12 mouse cellular contexts compared by ENCODE assay signal in genomic region chr14:76664586-76665508, GRCm38 (mm10).
DNase-seq lines count a peak whose midpoint lies in the region; ATAC-seq lines count a peak whose summit lies in the region.
"Had no signal": no experiment of that assay in that cellular context is flagged by ENCODE, and none has a peak within 500 bp of the region (broad histone marks: within the 10 kb centered on the region; RNA-seq: fewer than 3 reads in every experiment).

No protein-coding gene starts in this region.

- H3K9me3 ChIP-seq in heart, embryonic 10.5 days: no peaks in the 10 kb centered on the region
- H3K9me3 ChIP-seq: hindbrain, embryonic 13.5 days had no signal

- intact Hi-C loops in heart, postnatal 25 days (cut with DNase I): no loop called here

- no peak overlapping the region for H3K4me3 ChIP-seq in heart, embryonic 10.5 days
- H3K4me3 ChIP-seq: hindbrain, embryonic 13.5 days had no signal

- WGBS in heart, embryonic 10.5 days: 78% methylated on average over 11 of the region's 11 CpGs

- DNase-seq in heart, embryonic 10.5 days (ENCODE audit: low spot score): no peak
- no peak for DNase-seq in heart, postnatal 25 days (ENCODE audit: low spot score)
- DNase-seq in 3134 (ENCODE audit: extremely low read depth, insufficient read length, low spot score): peak; percentile 53
- DNase-seq in Muller cell, postnatal 12 days (ENCODE audit: inconsistent ontology term): peak; percentile 50
- DNase-seq in spleen, postnatal 10 days (ENCODE audit: low spot score in 2 of 2): no peak
- no peak for DNase-seq in layer of hippocampus, adult 11-12 months (ENCODE audit: low spot score)
- DNase-seq in ovary, postnatal 10 days (ENCODE audit: low spot score): no peak
- DNase-seq: layer of hippocampus, adult 9-11 months; retina, postnatal 1 day had no signal

- peak; percentile 70 for ATAC-seq in megakaryocyte, adult 5-6 weeks (ENCODE audit: poor library complexity, severe bottlenecking)

- H3K27ac ChIP-seq in heart, embryonic 10.5 days: peak overlapping the region; percentile 22; the same call in 1 of the 2 replicates
- H3K27ac ChIP-seq: hindbrain, embryonic 13.5 days had no signal

- H3K4me1 ChIP-seq in heart, embryonic 10.5 days: peaks cover 18% of the 10 kb centered on the region
- H3K4me1 ChIP-seq: hindbrain, embryonic 13.5 days had no signal

- no peaks in the 10 kb centered on the region for H3K27me3 ChIP-seq in heart, embryonic 10.5 days (ENCODE audit: insufficient read depth, poor library complexity, severe bottlenecking)
- H3K27me3 ChIP-seq: hindbrain, embryonic 13.5 days had no signal

- H3K36me3 ChIP-seq in heart, embryonic 10.5 days: no peaks in the 10 kb centered on the region
- H3K36me3 ChIP-seq: G1E; hindbrain, embryonic 13.5 days had no signal

Comparison
In these comparisons a context has a peak if more than half of its experiments do, and no peak if none do; other contexts are left out.
1. DNase-seq: peak in 3134 (single experiment) and Muller cell, postnatal 12 days (single experiment); none in heart, embryonic 10.5 days (single experiment), heart, postnatal 25 days (single experiment), spleen, postnatal 10 days (0 of 2), layer of hippocampus, adult 11-12 months (single experiment) and ovary, postnatal 10 days (single experiment).